Mouse (Mus musculus) v-Abl transformed pro-B cells (cell line): ENCODE measurements at regions not wholly inside any gene's neighbourhood (a gene's known extent, or its start where the extent isn't known, plus 50 kb on each side); places are given as distances from the start of the nearest gene placed in this dataset.

Experiments
- in situ Hi-C, 2 experiments: fragments of 400-800 bp; cut with MboI; formaldehyde crosslinking; loops; one replicate each; pipeline ENCODE4 v1.15.1; 2025; ENCODE audit not compliant: unreplicated experiment in 2 of 2

DNA sequence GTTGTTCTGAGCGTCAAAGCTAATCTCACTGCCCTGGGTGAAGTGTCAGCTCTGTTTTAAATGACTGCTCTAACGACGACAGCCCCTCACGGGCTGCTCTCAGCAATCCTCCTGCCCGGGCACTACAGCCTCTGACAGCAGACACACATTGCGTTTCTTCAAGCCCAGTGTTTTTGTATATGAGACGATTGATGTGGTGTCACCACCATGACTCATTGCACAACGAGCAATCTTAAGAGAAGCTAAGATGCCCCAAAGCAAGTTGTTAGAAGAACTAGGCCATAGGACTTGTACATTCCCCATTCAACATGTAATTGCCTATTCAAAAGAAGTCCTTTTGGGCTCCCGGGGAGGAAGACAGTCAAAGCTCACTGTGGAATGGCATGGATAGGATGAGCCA is 81.3 kb upstream of the Btg1 start:
- in situ Hi-C loops = no loop called here

DNA sequence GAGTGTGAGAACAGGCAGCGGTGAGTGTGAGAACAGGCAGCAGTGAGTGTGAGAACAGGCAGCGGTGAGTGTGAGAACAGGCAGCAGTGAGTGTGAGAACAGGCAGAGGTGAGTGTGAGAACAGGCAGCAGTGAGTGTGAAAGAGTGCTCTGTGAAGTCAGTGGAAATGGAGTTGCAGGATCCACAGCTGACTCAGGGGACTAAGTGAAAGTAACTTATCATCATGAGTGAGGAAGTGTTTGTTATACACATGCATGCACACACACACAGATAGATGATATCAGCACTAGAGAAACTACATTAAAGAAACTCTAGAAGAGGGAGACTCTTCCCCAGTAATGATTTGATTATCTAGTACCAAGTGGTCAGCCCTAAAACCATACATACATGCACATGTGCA is 76.0 kb upstream of the Btg1 start:
- in situ Hi-C loops = no loop called here

DNA sequence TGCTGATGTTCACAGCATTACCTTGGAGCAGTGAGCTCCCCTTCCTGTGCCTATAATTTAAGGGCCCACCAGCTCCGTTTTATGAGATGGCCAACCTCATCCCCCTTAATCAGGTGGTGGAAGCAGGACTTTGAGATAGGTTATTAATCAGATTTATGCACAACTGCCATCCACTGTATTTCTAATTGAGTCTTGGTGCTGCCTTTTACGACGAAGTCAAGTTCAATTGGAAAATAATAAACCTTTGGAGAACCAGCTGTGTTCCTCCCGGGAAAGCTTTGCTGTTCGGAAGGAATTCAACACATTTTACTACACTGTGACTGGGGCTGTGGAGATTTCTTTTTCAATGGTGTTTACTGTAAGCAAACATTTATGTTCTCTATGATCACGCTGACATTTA is 71.5 kb upstream of the Btg1 start:
- in situ Hi-C loops = no loop called here

DNA sequence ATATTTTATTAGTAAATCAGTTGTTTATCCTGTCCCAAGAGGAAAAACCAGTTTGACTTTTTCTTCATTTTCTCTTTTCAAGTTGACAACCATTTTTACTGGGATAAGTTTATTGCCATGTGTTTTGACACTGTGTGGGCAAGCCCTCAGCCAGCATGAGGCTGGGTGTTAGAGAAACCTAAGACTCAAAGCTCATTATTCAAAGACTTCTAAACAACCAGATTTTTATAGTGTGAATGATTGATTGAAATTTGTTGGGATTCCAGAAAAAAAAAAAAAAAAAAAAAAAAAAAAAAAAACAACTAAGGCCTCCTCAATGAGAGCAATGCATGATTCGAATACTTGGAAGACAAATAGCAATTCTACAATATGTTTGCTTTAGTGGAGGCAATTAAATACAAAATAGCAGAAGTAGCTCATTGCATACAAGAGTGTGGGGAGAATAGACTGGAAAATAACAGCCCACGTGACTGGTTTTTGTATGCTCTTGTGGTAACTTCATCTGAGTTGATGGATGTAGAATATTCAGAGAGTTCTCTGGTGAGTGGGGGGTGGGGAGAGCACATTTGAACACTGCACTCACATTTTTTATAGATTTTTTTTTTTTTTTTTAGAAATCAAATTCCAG is 70.9 kb upstream of the Btg1 start:
- in situ Hi-C loops = no loop called here

DNA sequence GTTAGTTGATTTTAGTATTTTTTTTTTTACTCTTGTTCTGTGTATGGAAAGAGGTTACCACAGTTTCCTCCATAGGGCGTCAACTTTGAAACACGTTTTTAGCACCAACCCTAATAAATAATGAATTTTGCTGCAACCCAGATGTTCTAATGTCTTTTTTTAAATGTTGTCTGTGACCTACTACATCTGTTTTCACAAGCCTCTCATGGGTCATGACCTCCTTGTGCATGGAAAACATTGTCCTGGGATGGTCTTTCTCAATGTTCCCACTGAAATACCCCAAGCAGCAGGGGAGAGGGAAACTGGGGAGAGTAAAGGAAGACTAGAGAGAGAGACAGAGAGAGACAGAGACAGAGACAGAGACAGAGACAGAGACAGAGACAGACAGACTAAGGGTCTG is 67.2 kb upstream of the Btg1 start:
- in situ Hi-C loops = no loop called here

DNA sequence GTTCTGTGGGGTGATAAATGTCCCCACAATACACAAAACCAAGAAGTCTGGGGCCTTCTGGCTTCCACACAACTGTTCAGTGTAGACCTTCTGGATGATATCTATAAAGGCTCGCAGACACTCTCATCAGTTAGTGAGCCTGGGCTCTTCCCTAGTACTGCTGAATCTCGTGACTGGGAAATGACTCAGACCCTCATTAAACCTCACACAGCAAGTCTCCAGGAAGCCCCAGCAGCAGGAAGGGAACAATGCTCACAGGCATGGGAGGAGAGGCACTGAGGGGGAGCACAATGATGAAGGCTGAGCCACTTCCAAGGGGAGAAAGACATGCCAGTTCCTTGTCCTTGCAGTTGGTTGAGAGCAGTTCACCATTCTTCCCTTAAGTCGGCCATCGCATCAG is 66.5 kb upstream of the Btg1 start:
- in situ Hi-C loops = no loop called here

DNA sequence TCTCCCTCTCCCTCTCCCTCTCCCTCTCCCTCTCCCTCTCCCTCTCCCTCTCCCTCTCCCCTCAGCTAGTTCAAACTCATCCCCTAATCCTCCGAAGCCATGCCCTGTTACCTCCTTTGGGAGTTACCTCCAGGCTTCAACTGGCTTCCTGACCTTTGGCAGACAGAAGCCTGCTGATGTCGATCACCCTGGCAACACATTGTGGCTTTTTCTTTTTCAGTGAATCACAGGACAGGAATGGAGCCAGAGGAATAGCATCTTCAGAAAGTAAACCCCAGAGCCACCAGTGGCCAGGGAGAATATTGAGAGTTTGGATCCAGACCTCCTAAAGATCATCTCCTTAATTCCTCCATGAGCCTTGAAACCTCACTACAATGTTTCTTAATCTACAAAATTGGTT is 59.5 kb upstream of the Btg1 start:
- in situ Hi-C loops = no loop called here

DNA sequence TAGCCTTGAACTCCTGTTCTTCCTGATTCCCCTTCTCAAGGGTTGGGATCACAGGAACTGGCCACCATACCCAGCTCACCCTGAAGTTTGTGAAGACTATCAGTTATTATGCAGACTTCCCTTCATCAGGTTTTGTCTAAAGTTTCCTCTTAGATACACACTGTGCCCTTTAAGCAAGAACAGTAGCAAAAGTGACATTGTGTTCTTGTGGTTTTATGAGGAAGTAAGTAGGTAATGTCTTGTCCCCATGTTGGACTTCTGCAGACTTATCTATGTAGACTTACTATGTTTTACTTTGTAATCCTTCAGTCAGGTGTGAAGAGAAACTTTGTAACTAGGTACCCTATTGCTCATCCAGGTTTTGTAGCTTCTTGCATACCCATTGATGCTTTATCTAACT is 51.5 kb upstream of the Btg1 start:
- in situ Hi-C loops = no loop called here
